Mouse (Mus musculus): Measurements from ENCODE around the gene Kalrn.
A peak's percentile ranks its signal among the peaks of the same experiment; 100 is the strongest.

Kalrn gene

DNA sequence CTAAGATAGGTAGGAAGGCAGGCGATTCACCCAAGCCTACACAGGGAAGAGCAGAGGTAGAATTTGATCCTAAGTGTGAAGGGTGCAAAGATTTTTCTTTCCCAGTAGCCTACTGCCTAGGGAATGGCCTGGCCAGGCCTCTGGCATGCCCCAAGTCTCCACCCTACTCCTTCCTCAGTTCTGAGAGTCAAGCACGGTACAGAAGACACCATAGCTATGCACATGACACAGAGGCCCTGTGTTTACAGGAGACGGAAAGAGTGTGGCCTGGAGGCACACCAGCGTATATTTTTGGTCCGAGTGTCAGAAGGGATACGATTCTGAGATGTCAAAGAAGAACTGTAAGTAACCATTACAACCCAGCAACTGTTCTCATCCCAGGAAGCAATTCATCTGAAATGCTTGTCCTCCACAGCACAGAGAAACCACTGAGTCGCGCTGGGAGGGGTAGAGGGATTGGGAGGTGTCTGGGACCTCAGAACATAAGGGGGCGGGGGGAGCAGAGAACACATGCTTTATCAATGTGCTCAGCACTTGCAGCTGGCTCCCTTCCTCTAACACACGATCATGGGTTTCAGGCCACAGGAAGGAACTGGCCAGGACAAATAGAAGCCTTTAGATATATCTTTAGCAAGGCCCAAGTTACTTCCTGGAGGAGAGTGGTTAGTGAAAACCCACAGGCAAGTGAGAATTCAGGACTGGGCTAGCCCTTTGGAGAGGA lies 536.8 kb downstream of the Kalrn start:
- DNase-seq (ENCODE audit: low spot score in 2 of 2): peak in 1 of 2 experiments; percentile 15

DNA sequence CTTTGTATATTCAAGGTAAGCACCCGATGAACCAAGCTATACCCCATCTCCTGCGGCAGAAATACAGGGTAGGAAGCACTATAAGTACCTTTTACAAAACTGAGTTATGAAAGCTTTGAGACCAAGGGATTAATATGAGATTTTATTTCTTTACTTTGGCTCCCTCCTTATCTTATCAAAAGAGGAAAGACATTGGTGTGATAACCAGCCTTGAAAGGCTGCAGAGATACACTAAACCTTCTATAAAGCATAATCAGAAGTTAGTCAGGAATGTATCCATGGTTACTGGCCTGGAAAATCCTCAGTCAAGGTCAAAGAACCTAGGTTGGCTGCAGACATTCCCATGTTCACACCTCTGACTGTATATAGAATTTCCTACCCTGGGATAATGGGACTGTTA lies 537.6 kb downstream of the Kalrn start:
- no peak for DNase-seq (ENCODE audit: low spot score in 2 of 2)

DNA sequence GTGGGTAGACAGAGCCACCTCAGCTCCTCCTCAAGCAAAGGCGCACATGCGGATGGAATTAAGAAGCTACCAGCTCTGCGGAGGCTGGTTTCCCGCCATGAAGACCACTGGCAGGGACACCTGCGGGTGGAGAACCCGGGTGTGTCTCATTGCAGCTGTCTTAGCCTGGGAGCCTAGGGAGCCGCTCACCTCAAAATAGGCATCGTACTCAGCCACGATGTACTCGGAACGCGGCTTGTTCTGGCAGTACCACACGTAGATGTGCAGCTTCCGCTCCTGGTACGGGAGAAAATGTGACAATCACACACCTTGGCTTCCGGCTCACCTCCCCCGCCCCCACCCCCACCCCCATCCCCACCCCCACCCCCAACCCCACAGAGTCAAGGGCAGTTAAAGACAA lies 539.1 kb downstream of the Kalrn start:
- DNase-seq (ENCODE audit: low spot score in 2 of 2): no peak

DNA sequence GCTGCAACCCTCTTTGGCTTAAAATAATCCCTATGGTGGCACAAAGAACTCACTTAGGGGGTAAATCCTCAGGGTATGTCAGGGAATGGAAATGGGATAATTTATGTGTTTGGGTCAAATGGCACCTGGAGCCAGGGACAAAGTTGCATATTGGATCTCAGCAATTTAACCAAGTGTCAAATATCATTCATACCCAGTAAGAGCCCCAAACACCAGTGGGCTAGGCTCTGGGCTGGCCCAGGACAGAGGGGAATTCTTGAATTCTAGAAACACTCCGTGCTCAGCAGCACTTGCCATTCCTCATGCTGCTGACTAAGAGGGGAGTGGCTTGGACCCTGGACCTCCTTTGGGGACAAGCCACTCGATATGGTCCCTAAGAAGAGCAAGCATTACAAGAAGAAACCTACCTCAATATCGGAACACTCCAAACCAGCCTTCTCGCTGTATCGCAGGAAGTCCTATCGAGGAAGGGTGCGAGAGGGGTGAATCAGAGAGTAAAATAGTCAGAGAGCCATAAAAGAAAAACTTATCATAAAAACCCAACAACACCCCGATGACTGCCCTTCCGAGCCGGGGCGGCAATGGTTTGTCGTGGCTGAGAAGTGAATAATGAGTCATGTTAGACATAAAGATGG lies 541.2 kb downstream of the Kalrn start:
- no peak for DNase-seq (ENCODE audit: low spot score in 2 of 2)

DNA sequence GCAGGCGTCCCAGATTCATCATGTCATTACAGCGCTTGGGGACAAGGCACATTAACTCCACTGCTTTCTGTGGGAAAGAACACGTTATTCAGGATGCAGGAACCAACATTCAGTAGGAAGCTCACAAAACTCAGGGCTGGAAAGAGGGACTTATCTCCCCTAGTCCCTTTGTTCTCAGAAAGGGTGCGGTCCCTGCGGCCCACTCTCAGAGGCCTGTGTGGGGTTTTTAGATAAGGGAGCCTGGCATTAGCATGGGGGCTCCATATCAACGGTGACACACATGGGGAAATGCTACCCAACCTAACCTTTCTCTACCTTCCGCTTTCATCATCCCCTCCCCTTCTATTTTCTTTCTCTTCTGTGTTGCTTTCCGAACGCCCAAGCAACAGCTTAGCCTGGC lies 541.8 kb downstream of the Kalrn start:
- peak; percentile 31 to 52 for DNase-seq (ENCODE audit: low spot score in 2 of 2)

DNA sequence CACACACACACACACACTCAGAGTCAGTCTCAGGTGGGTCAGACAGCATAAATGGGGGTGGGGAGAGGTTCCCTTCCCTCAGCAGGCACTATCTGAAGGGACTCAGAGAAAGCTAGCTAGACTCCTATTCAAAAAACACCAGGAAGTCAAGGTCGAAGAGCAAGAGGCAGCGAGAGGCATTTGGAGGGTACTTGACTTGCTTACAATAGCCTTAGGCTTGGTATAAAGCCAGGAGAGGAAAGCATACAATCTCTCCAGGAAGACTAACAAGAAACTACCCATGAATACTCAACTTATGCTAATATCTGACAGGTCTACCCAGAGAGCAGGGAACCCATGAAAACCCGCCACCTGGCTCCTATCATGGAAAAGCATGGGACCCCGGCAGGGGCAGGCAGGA lies 543.0 kb downstream of the Kalrn start:
- no peak for DNase-seq (ENCODE audit: low spot score in 2 of 2)

DNA sequence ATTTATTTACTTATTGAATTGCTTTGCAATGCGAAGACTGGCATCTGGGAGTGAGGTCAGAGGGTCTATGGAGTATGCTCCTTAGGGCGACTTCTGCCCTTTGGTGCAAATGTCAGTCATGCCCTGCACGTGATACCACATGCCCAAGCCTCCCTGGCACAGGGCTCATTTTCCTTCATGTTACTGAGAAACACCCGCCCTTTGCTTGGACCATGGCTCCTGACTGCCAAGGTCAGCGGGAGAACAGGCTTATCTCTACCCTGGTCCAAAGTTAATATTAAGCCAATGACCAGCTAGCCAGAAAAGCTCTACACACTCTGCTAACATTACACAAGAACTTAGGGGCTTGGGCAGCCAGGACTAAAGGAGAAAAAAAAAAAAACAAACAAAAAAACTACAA lies 543.5 kb downstream of the Kalrn start:
- DNase-seq (ENCODE audit: low spot score in 2 of 2): no peak

DNA sequence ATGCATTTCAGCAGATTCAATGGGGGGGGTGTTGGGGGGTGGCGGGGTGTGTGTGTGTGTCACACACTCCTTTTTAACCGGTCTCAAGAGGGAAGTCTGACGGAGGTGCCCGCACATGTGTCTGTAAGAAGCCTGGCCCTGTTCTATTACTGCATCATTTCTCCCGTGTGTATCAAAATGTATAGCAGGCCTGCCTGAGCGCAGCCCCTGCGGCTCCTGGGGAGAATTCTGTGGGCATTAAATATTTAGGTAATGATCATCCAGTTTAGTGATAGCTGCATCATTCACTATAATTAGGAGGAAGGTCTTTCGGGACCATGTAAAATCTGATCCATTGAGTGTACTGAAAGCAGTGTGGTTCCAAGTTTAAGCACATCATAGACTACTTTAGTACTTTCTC lies 556.1 kb downstream of the Kalrn start:
- no peak for DNase-seq (ENCODE audit: low spot score in 2 of 2)

DNA sequence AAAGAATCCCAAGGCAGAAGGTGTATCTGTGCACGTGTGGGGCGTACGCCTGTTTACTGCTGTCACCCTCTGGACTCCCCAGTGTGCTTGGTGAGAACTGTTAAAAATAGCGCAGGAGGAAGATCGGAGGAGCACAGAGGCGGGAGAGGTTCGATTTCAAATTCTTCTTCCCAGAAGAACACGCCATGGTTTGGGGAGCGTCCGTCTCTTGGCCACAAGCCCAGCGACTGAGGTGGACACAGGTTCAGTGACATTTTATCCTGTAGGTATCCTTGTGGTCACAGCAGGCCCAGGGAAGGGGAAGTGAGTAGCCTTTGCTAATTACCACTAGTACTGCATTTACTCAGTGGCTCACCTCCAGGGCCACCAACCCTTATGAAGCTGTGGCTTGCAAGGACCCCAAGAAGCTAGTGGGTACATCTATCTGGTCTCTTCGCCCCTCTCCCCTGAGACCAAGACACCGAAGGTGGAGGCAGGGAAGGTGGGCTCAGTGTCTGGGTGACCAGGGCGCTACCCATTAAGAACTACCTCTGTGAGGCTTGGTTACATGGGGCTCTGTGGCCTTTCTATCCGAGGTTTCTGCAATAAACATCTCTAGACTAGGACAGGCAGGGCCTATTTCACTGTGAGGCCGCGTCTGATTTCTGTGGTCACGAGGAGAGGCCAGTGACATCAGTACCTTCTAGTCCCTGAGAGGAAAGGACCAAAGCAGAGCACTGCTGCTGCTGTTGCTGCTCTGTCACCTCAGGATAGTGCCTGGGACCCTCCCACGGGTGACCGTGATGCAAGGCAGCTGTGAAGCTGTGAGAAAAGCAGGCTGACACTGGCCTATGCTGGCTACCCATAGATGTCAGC lies 561.1 kb downstream of the Kalrn start:
- DNase-seq (ENCODE audit: low spot score in 2 of 2): no peak

DNA sequence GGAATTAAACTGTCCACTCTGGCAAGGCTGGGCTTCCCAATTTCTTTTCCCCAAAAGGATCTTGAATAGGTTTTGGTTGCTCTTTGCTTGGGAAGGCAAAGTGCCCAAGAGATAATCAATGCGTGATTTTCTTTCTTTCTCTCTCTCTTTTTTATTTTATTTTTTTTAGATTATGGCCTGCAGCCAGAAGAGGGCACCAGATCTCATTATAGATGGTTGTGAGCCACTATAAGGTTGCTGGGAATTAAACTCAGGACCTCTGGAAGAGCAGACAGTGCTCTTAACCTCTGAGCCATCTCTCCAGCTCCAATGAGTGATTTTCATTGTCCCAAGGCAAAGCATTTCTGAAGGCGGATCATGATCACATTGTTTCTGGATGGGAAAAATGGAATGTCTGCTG lies 563.8 kb downstream of the Kalrn start:
- DNase-seq (ENCODE audit: low spot score in 2 of 2): no peak

DNA sequence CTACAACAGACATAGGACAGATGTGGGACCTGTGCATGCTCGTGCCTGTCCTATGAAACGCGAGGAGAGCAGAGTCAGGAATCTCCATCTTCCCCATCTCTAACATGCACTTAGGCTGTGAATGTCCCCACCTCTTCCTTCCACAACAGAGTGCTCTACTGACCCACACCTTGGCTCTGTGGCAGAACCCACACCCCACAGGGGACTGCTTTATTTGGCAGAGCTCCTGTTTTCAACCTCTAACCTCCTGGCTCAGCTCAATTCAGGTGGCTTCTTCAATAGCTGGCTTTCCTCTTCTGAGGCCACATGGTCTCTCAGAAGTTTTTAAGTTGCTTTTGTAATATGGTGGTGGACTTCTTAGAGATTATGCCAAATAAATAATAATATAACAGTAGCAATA lies 567.3 kb downstream of the Kalrn start:
- no peak for DNase-seq (ENCODE audit: low spot score in 2 of 2)

DNA sequence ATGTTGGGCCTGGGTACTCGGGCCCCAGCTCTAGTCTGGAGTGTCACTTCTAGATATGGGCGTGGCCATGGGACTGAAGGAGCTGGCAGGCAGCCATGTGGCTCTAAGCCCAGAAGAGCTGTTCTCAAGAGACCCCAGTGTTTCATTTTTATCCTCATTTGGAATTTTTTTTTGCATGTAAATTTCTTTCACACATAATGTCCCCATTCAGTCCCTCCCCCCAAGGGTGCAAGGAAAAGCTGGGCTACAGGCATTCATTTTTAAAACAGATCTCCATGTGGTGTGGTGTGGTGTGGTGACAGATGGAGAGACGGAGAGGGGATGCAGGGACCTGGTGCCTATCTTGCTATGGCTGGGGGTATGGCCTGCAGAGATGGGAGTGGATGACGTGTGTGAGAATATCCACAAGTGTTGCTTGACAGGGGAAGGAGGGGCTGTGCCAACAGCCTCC lies 569.2 kb downstream of the Kalrn start:
- DNase-seq (ENCODE audit: low spot score in 2 of 2): no peak

DNA sequence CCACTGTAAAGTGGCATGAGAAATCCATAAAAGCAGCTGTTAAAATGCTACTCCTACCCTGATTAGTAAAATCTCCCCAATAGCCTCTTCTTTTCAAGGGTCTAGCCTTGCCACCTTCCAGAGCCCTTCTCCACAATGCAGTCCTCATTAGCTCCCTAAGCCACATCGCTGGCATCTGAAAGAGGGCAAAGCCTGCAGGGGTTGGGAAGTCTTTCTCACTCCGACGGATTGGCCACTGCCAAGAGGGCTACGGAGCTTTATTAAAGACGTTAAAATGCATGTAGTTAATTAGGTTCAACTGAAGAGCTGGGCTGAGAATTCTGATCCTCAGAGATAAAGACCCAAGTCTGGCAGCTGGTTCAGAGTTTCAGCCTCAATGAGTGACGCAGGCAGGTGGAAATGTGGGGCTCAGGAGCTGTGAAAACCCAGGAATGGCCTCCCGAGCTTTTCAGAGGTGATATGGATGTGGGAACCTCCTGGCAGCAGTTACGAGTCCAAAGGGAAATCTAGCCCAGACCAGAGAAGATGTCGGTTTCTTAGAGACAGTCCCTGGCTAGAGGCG lies 569.7 kb downstream of the Kalrn start:
- no peak for DNase-seq (ENCODE audit: low spot score in 2 of 2)

DNA sequence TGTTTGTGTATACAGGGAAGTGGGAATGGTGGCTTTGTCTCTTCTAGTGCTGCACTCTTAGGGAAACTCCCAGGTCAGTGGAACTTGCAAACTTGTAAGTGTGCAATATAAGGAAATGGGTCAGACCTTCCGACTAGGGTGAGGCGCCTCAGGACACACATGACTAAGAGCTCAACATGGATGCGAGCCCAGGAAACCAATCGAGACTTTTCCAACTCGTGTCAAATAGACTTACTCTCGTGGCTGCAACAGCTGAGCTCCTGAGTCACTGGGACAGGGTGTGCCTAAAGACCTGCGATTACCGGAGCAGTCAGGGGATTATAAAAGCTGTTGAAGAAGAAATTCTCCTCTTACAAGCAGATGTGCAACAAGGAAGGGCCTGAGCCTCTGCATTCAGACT lies 572.6 kb downstream of the Kalrn start:
- DNase-seq (ENCODE audit: low spot score in 2 of 2): no peak

DNA sequence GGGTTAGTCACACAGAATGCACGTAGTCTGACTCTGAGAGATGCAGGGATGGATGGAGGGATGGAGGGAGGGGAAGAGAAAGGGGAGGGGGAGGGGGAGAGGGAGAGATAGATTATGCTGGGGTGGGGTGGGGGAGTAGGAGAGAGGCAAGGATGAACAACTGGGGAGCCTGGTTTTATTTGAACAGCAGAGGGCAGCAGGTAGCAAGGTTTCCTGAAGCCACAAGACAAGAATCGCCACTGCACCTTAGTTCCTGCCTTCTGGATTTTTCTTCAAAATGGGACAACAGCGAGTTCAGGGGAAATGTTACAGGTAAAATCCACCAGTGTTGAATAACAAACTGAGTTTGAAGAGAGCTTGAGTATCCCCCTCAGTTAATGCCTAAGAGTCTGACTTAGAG lies 573.9 kb downstream of the Kalrn start:
- peak in 1 of 2 experiments; percentile 18 for DNase-seq (ENCODE audit: low spot score in 2 of 2)

DNA sequence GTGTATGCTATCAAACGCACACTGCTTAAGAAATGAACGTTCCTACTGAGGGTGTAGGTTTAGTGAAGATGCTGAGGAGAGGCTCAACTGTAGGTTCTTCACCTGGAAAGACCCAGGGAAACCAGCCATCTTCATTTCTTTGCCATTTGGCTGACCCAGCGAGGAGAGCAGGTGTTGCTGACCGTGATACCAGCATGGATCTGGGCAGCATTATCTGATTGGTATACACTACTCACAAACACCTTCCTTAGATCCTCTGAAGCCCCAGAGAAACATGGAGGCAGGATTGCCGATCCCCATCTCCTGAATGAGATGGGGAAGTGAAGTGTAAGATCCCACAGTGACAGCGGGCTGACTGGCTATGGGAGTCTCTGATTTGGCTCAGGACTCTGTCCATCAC lies 575.3 kb downstream of the Kalrn start:
- DNase-seq (ENCODE audit: low spot score in 2 of 2): no peak

DNA sequence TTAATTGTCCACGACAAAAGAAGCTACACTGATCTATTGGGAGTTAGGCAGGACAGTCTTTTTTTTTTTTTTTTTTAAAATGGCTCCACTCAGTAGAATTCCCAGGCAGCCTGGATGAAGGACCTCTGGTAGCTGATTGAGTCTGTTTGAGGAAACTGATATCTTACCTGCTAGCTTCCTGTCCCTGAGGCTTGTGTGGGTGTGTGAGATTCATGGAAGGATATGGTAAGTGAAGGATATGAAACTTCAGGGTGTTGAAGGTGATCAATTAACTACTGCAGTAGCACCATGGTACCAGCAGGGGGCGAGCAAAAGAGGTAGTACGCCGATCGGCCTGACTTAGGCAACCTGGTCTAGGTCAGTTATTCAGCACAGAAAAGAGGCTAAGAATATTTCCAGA lies 577.3 kb downstream of the Kalrn start:
- peak; percentile 47 to 69 for DNase-seq (ENCODE audit: low spot score in 2 of 2)

DNA sequence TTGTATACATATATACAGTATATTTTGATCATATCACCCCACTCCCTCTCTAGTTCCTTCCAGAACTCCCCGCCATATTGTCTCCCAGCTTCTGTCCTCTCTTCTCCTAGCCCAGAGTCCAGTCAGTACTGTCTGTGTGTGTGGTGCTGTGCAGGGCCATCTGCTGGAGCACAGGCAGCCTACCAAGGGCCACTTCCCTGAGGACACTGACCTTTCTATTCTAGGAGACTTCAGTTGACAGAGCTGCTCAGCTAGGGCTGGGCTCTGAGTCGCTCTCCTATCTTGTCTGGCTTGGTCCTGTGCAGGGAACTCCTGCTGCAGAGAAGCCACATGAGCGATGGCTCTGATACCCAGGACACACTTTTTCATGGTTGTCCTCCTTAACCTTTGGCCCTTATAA lies 577.8 kb downstream of the Kalrn start:
- no peak for DNase-seq (ENCODE audit: low spot score in 2 of 2)

DNA sequence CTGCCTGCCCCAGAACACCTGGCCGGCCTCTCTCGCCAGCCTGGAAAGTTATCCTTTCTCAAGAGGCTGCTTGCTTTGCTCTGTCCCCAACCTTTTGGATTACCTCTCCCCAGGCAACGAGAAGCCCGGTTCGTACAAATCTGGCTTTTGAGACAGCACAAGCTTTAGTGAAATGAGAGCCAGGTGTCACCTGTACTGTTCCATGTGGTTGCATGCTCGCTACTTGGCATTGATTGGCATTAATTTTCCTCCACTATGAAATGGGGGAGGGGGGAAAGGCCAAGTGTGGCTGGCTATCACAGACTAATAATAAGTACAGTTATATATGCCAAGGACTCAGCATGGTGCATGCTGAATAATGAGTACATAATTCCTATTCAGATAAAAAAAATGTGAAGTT lies 579.0 kb downstream of the Kalrn start:
- no peak for DNase-seq (ENCODE audit: low spot score in 2 of 2)

DNA sequence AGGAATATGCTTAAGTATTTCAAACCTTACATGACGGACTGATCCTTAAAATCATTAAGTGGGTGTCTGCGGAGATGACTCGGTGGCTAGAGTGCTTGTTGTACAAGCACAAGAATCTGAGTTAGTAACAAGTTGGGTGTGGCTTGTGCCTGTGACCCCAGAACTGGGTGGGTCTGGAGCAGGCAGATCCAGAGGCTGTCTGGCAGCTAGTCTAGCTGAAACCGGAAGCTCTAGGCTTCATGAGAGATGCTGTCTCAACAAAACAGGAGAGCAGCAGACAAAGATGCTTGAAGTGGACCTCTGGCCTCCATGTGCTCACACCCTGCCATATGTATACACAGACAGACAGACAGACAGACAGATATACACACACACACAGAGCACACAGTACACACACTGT lies 582.6 kb downstream of the Kalrn start:
- DNase-seq (ENCODE audit: low spot score in 2 of 2): no peak

DNA sequence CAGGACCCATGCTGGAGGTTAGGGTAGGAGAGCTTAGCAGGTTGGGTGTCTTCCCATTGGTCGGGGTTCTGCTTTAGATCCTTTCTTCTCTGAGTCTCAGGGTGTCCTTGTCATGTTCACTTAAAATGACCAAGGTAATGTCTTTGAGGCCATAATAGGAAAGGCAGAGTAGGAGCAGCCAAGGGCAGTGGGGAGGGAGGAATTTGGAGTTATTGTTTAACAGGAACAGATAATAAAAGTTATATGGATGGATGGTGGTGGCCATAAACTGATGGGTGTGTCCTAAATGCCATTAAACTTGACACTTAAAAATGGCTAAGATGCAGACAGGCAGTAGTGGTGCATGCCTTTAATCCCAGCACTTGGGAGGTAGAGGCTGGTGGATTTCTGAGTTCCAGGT lies 584.2 kb downstream of the Kalrn start:
- no peak for DNase-seq (ENCODE audit: low spot score in 2 of 2)

DNA sequence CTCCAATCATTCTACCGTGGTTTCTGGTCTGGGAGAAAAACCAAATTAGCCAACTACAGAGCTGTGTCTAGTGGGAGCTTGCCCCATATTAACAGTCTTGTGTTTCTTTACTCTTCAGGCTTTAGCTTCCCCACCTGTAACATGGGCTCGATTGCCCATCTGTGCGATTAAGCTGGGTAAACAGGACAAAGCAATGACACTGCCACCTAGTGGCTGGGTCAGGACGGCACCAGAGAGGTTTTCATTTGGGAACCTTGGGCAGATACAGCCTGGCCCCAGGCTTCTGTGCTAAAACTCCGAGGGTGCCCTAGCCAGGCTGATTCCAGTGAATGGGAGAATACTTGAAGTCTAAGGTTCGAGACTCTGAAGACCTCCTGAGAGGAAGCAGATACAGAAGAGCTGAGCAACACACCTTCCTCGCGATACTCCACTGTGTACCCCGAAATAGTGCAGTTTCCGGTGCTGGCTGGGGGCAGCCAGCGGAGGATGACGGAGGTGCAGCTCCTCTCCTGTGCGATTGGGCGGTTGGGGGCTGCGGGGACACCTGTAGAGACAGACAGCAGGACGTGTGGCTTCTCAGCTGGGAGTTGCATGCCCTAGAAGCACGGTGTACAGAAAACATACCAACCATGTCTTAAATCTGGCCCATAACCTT lies 584.8 kb downstream of the Kalrn start:
- DNase-seq (ENCODE audit: low spot score in 2 of 2): peak; percentile 49
